Mouse (Mus musculus) cerebellum, postnatal 36 days (tissue): ENCODE measurements around the gene Mindy2.
A peak's percentile ranks its signal among the peaks of the same experiment; 100 is the strongest.

ENCODE experiments used
- DNase-seq, 2 experiments: peaks; one replicate each; pipeline ENCODE4 v3.0.0; 2021 to 2022; ENCODE audit warnings: mixed read lengths in 2 of 2

Gene Mindy2

DNA sequence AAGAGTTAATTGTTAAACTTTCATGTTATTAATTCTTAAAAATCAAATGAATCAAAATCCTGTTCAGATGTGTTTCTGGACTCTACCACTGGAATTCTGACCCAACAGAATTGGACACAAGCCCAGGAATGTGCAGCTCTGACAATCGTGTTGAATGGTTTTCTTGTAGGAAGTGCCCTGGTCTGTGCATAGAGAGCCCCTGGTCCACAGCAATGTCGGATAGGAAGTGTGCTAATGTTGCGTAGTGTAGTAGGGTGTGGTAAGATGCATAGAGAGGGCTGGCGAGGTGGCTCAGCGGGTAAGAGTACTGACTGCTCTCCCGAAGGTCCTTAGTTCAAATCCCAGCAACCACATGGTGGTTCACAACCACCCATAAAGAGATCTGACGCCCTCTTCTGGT lies 9.8 kb upstream of the Mindy2 start:
- DNase-seq, result no peak

DNA sequence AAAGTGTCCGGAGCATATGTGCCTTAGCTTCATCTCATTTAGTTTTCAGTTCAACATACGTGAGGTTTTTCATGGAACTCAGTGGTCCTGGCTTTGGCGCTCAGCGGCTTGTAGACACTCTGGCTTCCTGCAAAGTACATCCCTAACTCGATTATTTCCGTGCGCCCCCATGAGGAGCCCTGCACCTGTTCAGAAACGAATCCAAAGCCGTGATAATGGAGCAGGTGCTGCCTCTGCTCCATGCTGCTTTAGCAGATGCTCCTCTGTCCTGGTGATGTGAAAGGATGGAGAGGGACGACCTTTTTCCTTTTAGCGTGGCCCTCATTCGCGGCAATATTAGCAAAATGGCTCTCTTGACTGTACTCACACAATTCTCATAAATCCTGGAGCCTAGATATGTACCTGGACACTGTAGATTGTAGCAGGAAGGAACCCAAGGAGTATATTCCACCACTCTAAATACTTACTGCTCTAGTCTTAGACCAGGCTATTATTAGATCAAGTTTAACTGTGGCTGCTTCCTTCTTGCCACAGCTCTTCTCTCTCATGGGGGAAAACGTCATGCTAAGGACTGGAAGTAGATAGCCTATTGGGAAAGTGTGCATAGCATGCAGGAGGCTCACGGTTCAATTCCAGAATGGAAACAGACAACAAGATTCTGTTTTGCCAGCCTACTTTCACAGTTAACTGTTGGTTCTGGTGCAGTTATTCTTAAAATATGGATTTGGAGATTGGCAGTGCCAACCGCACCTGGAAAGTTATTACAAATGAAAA lies 8.6 kb upstream of the Mindy2 start:
- DNase-seq, result peak; percentile 94 to 98

DNA sequence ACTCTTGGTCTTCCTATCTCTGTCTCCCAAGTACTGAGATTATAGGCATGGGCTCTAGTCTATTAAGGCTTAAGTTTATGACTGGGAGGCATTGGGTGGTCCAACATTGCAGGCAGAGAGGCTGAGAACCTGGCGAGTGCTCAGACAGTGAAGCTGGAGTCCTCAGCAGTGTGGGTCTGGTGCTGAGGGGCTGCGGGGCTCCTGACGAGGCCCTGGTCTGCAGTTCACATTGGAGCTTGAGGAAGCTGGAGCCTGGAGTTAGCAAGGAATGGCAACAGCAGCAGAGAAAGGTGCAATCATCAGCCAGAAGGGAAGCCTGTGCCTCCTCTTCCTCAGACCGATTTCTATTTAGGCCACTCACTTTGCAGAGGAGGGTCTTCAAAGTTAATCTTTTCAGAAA lies 7.9 kb upstream of the Mindy2 start:
- DNase-seq, result peak in 1 of 2 experiments; percentile 22

DNA sequence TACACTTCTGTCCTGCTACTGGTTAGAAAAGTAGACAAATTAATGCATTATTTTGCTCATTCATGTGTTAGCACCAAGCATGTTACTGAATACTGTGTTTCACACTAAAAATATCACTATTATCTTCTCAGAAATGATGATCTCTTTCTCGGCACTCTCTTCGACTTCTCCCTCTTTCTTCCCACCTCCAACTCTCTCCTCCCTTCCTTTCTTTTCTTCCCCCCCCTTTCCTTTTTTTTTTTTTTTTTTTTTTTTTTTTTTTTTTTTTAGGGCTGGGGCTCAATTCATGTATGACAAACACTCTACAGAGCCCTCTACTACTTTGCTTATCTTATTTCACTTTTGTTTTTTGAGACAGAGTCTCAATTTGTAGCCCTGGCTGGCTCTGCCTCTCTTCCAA lies 1.3 kb upstream of the Mindy2 start:
- DNase-seq, result no peak

DNA sequence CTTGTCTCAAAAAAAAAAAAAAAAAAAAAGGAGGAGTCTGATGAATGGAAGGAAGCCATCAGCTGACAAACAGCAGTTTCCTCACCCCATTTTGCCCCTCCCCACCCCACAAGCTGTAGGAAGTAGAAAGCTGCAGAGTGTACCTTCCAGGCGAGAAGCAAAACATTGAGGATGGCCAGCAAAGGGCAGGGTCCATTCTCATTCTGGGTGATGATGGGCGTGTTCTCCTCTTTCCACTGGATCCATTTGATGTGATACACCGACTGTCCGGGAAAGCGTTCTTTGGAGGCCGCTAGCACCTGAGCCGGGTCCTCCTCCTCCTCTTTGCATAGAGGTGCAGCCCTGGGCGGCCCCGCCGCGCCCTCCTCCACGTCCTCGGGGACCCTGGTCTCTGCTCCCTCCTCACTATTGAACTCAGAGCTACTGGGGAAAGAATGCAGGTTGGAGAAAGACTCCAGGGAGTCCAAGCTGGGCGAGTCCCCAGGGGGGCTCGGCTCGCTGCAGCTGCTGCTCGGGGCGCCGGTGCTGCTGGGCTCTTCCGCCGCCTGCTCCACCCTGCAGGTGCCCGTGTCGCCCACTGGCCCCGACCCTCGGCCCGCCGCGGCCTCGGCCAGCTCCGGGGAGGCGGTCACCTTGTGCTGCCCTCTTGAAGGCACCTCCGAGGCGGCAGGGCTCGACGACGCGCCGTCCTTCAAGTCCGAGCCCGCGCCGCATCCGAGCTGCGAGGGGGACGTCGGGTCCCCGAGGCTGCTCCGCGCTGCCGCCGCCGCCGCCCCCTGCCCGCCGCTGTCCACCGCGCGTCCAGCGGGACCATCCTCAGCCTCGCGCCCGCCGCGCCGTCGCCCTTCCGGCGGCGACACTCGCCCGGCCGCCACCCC lies 605 bp downstream of the Mindy2 start, which contains the start of gene Gm10642:
Gm10642 (plus strand) TSS at position 122 of the 878 bp plus-strand sequence.
- peak; percentile 51 to 66 for DNase-seq

DNA sequence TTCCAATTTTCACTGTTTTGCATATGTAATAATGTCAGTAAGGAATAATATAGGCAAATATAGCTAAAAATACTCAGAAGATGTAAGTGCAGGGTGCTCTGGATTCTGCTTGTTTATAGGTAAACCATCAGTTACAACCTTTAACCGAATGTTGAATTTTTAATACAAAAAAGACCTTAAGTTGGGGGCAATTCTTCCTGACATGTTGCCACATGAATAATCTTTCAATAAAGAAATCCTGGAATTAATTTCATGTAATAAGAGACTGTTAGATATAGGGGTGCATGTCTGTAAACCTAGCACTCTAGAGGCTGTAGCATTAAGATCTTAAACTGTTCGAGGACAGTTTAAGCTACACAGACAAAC lies 1.2 kb downstream of the Mindy2 start:
- no peak for DNase-seq

DNA sequence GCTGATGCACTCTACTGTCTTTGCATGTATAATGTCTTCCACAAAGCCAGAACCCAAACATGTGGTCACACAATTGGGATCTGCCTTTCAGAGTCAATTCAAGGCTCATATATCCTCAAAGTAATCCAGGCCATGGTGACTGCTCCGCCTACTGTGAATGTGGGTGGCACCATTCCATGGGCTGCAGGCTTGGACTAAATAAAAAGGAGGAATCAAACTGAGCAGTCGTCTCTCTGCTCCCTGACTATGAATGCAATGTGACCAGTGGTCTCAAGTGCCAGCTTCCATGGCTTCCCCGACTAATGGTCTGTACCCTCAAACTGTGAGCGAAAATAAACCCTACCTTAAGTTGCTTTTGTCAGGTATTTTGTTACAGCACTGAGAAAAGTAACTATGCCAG lies 2.5 kb downstream of the Mindy2 start:
- DNase-seq, result peak; percentile 50 to 58

DNA sequence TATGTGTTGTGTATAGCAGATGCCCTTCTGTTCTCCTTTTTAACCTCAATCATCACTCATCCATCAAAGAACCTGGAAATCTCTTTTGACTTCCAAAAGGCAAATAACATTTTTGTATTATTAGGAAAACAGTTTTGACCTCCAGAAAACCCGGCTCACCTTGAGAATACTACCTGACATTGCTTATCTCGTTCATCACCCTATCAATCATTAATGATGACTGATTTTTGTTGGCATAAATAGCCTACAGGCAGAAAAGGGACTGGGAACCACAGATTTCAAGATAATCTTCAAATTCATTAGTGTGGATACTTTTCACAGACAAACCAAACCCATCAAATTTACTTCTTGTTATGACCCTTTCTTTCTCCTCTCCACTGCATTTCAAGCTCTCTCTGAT lies 3.1 kb downstream of the Mindy2 start:
- no peak for DNase-seq

DNA sequence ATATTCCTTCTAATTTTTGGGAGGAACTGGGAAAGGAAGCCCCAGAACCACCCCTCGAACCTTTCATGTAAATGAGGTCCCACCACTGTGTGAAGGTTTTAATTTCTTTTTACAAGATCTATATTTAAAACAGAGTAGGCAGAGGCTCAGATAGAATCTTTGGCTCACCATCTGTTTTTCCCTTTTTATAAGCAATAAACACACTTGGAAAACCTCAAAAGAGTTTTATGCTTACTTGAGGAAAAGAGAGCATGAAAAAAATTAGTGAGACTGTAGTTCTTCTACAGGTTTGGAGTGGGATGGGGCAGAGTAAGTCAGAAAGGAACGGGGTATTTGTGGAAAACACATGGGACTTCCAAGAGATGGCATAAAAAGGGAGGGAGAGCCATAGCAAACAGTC lies 4.8 kb downstream of the Mindy2 start:
- no peak for DNase-seq

DNA sequence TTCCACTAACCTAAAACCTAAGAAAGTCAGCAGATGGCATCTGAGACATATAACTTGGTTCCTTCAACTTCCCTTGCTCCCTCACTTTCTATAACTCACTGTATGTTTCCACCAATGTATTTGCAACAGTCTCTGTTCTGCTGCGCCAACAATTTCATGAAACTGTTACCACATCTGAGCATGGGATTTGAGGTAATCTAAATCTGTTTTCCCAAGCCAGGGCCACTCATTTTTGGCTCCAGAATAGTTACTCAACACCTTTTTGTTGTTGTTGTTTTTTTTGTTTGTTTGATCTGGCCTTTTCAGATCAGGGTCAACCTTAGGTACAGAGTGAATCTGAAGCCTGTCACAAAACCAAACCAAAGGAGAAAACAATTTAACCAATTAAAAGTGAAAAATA lies 6.0 kb downstream of the Mindy2 start:
- no peak for DNase-seq

DNA sequence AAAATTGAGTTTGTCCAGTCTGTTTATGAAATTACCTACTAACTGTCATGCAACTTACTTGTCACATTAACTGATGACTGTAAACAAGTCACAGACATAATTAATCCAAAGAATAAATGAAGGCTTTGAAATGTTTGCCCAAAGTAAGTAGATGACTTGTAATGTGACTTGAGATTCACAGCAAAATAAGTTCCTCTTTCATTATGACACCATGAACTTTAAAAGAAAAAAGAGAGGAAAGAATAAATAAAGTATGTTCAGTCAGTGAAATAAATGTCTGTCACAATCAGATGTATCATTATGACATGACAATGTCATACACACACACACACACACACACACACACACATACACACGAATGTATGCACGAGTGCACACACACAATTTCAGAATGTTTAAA lies 6.7 kb downstream of the Mindy2 start:
- no peak for DNase-seq

DNA sequence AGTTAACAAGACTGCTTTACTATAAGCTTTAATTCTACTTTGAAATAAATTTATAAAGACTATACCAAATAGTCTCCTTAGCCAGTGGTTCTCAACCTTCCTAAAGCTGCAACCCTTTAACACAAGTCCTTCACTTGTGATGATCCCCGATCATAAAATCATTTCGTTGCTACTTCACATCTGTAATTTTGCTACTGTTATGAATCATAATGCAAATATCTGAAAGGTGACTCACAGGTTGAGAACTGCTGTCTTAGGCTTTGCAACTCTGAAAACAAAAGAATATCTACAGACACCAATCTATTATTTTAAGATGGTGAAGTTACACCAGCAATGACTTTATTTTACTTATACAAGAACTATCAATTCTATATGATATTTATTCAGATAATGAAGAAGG lies 20.2 kb downstream of the Mindy2 start:
- DNase-seq, result no peak

DNA sequence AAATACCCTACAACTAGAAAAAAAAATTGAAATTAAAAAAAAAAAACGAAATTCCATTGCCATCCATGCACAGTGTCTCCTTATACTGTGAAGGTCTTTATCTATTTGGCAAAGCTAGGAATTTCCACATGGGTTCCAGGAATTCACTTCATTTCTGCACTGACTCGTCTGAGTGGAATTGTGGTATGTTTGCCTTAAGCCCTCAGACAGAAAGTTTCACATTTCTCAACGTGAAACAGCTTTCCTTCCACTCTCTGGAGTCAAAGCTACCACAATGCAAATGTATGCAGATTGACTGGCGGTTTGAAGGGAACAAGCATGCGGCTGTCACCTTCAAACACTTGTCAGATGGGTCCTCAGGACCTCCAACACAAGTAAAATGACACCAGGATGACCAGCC lies 25.3 kb downstream of the Mindy2 start:
- no peak for DNase-seq

DNA sequence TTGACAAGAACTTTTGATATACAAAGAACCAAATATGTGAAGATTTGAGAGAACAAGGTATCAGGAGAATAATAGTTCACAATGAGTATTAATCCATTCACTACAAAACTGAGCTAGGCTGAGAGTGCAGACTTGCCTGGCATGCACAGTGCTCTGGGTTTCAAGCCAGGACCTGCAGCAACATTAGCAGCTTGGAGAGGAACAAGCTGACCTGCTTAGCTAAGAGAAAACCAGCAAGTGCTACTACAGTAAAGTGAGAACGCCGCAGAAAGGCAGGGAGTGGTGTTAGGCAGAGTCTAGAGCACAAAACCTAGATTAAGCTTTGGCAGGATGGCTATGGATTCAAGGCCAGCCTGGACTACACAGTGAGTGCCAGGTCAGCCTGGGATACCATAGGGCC lies 27.3 kb downstream of the Mindy2 start:
- peak; percentile 66 to 70 for DNase-seq

DNA sequence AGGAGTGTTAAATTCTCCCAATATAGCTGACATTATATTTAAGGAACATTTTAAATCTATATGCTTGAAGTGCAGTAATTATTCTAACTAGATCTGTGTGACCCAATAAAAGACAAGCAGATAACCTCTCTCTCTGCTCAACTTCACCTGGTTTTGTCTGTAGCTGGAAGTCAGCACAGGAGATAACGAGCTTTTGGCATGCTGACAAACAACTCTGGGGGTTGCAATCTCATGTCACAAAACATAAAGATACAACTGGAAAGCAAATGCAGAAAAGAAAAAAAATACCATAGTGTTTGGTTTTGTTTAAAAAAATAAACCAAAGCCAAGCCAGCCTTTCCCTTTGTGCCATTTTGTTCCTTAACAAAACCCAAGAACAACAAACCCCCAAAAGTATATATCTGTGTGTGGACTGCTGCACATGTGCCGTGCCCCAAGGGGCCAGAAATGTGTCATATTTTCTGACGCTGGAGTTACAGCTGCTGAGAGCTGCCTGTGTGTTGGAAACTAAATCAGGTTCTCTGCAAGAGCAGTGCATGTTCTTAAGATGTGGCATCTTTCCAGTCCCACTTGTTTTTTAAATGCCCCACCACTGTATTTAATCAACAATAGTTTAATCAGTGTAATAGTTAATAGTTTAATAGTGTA lies 45.8 kb downstream of the Mindy2 start:
- no peak for DNase-seq

DNA sequence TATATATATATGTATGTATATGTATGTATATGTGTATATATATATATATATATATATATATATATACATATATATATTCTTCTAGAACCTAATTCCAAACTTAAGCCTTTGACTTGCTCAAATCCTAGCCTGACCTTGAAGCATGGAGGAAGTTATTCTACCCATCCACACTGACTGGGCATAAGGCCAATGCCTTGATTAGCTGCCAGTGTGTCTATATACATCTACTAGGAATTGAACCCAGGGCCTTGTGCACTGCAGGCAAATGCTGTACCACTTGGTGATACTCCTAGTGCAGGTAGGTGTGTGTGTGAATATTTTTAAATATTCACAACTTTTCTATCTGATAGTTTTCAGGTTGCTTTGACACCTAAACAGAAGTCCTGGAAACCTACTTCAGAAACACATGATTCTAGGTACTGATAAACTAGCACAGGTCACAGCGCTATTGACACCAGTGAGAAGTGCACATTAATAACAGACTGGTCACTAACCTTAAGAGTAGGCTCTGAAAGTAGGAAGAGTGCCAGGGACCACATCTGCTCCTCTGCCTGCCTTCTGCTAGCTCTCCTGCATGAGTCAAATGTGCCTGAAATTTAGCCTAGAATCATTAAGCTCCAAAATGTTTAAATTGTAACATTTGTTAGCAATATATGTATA lies 54.7 kb downstream of the Mindy2 start:
- DNase-seq, result peak; percentile 47 to 62

DNA sequence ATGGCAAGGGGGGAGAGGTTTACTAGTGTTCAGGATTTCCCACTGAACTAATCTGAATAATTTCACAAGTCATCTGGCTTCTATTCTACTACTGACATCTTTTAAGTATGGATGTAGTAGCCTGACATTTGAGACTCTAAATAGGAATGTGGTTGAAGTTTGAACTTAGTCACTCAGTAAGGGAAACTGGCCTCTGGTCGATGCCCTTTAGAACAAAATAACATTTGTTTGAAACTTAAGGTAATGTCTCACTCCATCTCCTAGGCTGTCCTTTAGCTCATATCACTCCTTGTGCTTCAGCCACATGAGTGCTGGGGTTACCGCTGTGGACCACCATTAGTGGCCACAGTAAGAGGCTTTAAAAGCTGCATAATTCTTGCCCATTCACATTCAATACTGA lies 58.7 kb downstream of the Mindy2 start:
- DNase-seq, result no peak

DNA sequence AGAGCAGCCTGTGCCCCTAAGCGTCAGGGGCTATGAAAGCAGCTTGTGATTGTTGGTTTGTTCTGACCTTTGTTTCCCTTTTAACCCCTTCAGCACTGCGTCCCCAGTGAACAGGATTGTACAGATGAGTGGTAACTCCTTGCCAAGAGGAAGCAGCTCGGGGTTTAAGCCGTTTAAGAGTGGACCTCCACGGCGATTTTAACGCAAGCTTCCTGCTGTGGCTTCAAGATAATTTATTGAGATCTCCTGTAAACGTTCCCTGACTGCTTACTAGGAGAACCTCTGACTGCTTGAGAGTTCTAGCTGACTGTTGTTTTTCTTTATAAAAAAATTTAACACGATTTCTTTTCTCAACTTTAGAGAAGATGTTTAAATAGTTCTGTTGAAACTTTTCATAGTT lies 65.5 kb downstream of the Mindy2 start:
- no peak for DNase-seq

DNA sequence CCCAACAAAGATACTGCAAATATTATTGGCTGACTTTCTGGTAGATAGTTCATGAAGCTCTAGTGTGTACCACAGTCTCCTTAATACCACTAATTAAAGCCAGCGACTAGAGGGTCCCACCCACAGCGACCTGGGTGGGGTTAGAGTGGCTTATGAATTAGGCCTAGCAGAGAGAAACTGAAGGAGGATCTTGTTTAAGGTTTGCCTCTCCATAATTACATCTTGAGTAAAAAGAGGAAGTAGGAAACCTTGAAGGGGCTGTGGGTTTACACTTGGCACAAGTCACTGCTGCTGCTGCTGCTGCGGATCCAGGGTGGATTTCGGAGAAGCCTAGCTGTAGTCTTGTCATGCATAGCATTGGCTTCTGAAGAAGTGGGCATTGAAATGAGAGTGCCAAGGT lies 66.2 kb downstream of the Mindy2 start:
- DNase-seq, result no peak

DNA sequence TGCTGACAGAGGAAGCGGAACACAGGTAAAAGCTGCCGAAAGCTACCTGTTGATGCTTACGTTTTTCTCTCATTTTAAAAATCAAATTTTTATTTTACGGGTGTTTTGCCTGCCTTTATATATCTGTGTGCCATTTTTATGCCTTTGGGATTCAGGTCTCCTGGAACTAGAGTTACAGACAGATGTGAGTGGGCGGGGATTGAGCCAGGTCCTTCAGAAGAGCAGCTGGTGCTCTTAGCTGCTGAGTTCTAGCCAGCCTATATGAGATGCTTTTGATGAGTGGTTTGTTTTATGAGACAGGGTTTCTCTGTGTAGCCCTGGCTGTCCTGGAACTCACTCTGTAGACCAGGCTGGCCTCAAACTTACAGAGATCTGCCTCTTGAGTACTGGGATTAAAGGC lies 69.8 kb downstream of the Mindy2 start:
- no peak for DNase-seq

DNA sequence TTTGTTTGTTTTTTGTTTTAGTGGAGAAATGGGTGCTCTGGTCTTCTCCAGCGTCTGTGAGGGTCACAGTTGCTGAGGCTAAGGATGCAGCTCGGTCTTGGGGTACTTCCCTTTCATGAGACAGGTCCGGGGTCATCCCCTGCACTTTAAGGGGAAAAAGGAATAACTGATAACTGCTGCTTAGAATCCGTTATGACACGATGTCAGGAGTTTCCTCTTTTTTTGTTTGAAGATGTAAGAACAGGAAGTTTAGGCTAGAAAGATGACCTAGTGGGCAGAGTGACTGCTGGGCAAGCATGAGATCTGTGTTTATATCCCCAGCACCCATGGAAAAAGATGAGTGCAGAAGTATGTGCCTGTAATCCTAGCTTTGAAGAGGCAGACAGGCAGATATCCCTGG lies 71.8 kb downstream of the Mindy2 start:
- no peak for DNase-seq

DNA sequence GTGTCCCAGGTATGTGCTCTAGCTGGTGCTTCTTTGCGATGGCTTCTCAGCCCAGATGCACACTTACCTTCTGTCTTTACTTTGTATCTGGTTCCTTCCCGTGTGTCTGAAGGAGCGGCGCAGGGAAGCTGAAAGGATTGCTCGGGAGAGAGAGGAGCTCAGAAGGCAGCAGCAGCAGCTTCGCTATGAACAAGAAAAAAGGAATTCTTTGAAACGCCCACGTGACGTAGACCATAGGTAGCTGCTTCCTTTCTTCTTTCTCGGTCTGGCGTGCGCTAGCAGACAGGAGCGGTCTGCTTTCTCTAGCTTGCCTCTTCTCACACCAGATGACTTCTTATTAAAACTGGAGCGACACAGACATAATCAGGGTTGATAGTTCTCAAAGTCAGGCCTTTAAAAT lies 72.3 kb downstream of the Mindy2 start:
- no peak for DNase-seq

DNA sequence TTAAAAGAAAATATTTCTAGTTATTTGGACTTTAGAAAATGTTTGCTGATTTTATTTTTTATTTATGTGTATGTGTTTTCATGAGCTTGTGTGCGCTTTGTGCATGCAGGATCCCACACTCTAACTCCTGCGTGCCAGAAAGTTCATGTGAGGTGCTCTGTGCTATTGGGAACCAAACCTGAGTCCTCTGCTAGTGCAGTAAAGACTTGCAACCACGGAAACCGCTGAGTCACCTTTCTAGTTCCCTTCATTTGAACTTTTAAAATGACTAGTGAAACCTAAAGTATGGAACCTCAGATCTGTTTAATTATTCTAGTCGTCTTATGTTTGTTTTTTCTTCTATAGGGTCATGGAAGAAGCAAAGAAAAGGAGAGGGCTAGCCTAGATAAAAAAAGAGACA lies 76.0 kb downstream of the Mindy2 start:
- DNase-seq, result no peak
